Mouse (Mus musculus): ENCODE data around the gene Tfpt.

The Tfpt gene

GRCm38 (mm10) chr7:3629543-3630477, at the start of gene Tfpt, which contains the start of gene Prpf31:
Gene Tfpt (minus strand): TSS chr7:3629929.
Gene Prpf31 (plus strand): TSS chr7:3629985.
- DNase-seq, result peak; percentile 95

GRCm38 (mm10) chr7:3677342-3677741, 47.6 kb upstream of the Tfpt start, which contains the start of gene Tmc4:
Gene Tmc4 (minus strand): TSS chr7:3677553.
- DNase-seq, result no peak

- no peak for DNase-seq
These were observed 46.6 kb upstream of the Tfpt start for GRCm38 (mm10) chr7:3676371-3676770.

- DNase-seq, result no peak
These were observed 45.5 kb upstream of the Tfpt start for GRCm38 (mm10) chr7:3675228-3675548.

GRCm38 (mm10) chr7:3674507-3675227, 44.9 kb upstream of the Tfpt start:
- peak; percentile 78 for DNase-seq

GRCm38 (mm10) chr7:3666921-3667391, 37.2 kb upstream of the Tfpt start:
- DNase-seq, result no peak

- peak; percentile 98 for DNase-seq
These were observed 35.7 kb upstream of the Tfpt start, which contains the start of gene Leng1 for GRCm38 (mm10) chr7:3665215-3666114. Gene Leng1 (minus strand): TSS chr7:3665840.

GRCm38 (mm10) chr7:3664524-3665214, 34.9 kb upstream of the Tfpt start:
- DNase-seq, result no peak

- no peak for DNase-seq
These were observed 28.8 kb upstream of the Tfpt start for GRCm38 (mm10) chr7:3658578-3658977.

GRCm38 (mm10) chr7:3656966-3657365, 27.2 kb upstream of the Tfpt start:
- DNase-seq, result no peak

GRCm38 (mm10) chr7:3646641-3647040, 16.9 kb upstream of the Tfpt start:
- DNase-seq, result no peak

GRCm38 (mm10) chr7:3646188-3646587, 16.5 kb upstream of the Tfpt start:
- no peak for DNase-seq

- DNase-seq, result no peak
These were observed 15.8 kb upstream of the Tfpt start for GRCm38 (mm10) chr7:3645488-3646025.

- DNase-seq, result peak; percentile 100
These were observed 15.2 kb upstream of the Tfpt start, which contains the start of gene Cnot3 for GRCm38 (mm10) chr7:3644672-3645487. Gene Cnot3 (plus strand): TSS chr7:3645268.

GRCm38 (mm10) chr7:3644348-3644671, 14.6 kb upstream of the Tfpt start:
- no peak for DNase-seq

GRCm38 (mm10) chr7:3643843-3644242, 14.1 kb upstream of the Tfpt start:
- no peak for DNase-seq

- DNase-seq, result no peak
These were observed 13.7 kb upstream of the Tfpt start for GRCm38 (mm10) chr7:3643412-3643811.

GRCm38 (mm10) chr7:3630478-3630815, 718 bp upstream of the Tfpt start:
- no peak for DNase-seq

- DNase-seq, result no peak
These were observed 699 bp downstream of the Tfpt start for GRCm38 (mm10) chr7:3629030-3629429.

- peak; percentile 93 for DNase-seq
These were observed 12.3 kb downstream of the Tfpt start, which contains the start of gene Ndufa3 for GRCm38 (mm10) chr7:3617242-3617995. Gene Ndufa3 (plus strand): TSS chr7:3617373.
